In genomic region chr13:31468131-31468530, GRCm38 (mm10) we compare ENCODE assay signal across 20 mouse cellular contexts.
"Had no signal": no experiment of that assay in that cellular context is flagged by ENCODE, and none has a peak within 500 bp of the region (broad histone marks: within the 10 kb centered on the region; RNA-seq: fewer than 3 reads in every experiment).

No protein-coding gene starts in this region.

- H3K27ac ChIP-seq: limb, embryonic 10.5 days; limb, embryonic 13.5 days; liver, embryonic 12.5 days; liver, embryonic 15.5 days; lung, embryonic 15.5 days; midbrain, embryonic 10.5 days; midbrain, embryonic 13.5 days; stomach, embryonic 15.5 days had no signal

- H3K4me2 ChIP-seq: limb, embryonic 13.5 days; liver, embryonic 12.5 days; liver, embryonic 15.5 days; lung, embryonic 15.5 days; midbrain, embryonic 13.5 days; stomach, embryonic 15.5 days had no signal

- H3K4me3 ChIP-seq: limb, embryonic 10.5 days; limb, embryonic 13.5 days; liver, embryonic 12.5 days; liver, embryonic 15.5 days; lung, embryonic 15.5 days; megakaryocyte, embryonic 14.5 days; midbrain, embryonic 10.5 days; midbrain, embryonic 13.5 days; stomach, embryonic 15.5 days had no signal

- ATAC-seq: liver, embryonic 12.5 days; midbrain, embryonic 13.5 days; midbrain, embryonic 16.5 days had no signal

- H3K36me3 ChIP-seq: limb, embryonic 10.5 days; limb, embryonic 13.5 days; liver, embryonic 12.5 days; liver, embryonic 15.5 days; lung, embryonic 15.5 days; midbrain, embryonic 10.5 days; midbrain, embryonic 13.5 days; stomach, embryonic 15.5 days had no signal

- H3K9ac ChIP-seq: limb, embryonic 13.5 days; liver, embryonic 12.5 days; liver, embryonic 15.5 days; lung, embryonic 15.5 days; midbrain, embryonic 13.5 days; stomach, embryonic 15.5 days had no signal

- H3K27me3 ChIP-seq: limb, embryonic 13.5 days; liver, embryonic 12.5 days; liver, embryonic 15.5 days; lung, embryonic 15.5 days; megakaryocyte, embryonic 14.5 days; midbrain, embryonic 13.5 days; stomach, embryonic 15.5 days had no signal

- H3K9me3 ChIP-seq: limb, embryonic 10.5 days; limb, embryonic 13.5 days; liver, embryonic 12.5 days; liver, embryonic 15.5 days; lung, embryonic 15.5 days; midbrain, embryonic 10.5 days; midbrain, embryonic 13.5 days; stomach, embryonic 15.5 days had no signal

- H3K4me1 ChIP-seq: limb, embryonic 10.5 days; liver, embryonic 12.5 days; liver, embryonic 15.5 days; lung, embryonic 15.5 days; megakaryocyte, embryonic 14.5 days; midbrain, embryonic 10.5 days; midbrain, embryonic 13.5 days; stomach, embryonic 15.5 days had no signal

- DNase-seq: kidney, adult 9 months; kidney, postnatal 14 days; kidney, postnatal 4 days; liver; lung, postnatal 10 days; lung, postnatal 36 days; right cerebral cortex, adult 18-20 months; right cerebral cortex, postnatal 14 days; spleen, adult 18-20 months; thymus, postnatal 36 days had no signal
